In the genomic region with DNA sequence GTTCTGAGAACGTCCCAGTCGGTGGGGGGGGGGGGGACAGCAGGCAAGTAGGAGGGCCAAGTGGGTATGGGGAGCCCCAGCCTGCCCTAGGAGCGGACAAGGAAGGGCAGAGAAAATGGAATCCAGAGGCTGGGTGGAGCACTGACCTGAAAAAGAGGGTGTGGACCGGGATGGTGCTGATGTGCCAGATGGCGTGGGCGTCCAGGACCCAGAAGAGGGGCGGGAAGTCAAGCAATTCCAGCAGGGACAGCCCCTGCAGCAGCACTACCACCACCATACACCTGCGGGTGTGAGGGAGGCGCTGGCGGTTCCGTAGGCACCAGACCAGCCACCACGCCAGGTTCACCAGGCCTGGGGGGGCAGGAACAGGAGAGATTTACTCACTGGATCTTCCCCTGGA, we compare ENCODE assay signal across 19 mouse cellular contexts. TPM values are rescaled to one million over a fixed set of nuclear protein-coding genes. Genes with fewer than 3 reads are reported as not detected.
DNase-seq lines count a peak whose midpoint lies in the region; ATAC-seq and TF ChIP-seq lines count a peak whose summit lies in the region.
"Had no signal": no experiment of that assay in that cellular context is flagged by ENCODE, and none has a peak within 500 bp of the region (broad histone marks: within the 10 kb centered on the region; RNA-seq: fewer than 3 reads in every experiment).

No protein-coding gene starts in this region.

- 77% methylated on average over 12 of the region's 12 CpGs for WGBS in heart, embryonic 13.5 days
- WGBS in heart, embryonic 12.5 days: 76% methylated on average over 12 of the region's 12 CpGs
- 73% methylated on average over 10 of the region's 12 CpGs for WGBS in liver, postnatal 0 days (ENCODE audit: insufficient replicate concordance)
- WGBS in stomach, postnatal 0 days: 71% methylated on average over 9 of the region's 12 CpGs

- 0 out of 2 replicates have a peak overlapping the region, but pooled peaks have one; percentile 0 for H3K9ac ChIP-seq in heart, embryonic 13.5 days
- H3K9ac ChIP-seq in heart, embryonic 12.5 days: no peak overlapping the region
- no peak overlapping the region for H3K9ac ChIP-seq in liver, postnatal 0 days (replicated peaks)
- H3K9ac ChIP-seq in stomach, postnatal 0 days (ENCODE audit: low read length): no peak overlapping the region
- H3K9ac ChIP-seq: hindbrain, embryonic 12.5 days; liver, embryonic 14.5 days; lung, embryonic 14.5 days; midbrain, embryonic 12.5 days; neural tube, embryonic 12.5 days had no signal

- H3K4me3 ChIP-seq in heart, embryonic 13.5 days: no peak overlapping the region
- H3K4me3 ChIP-seq in heart, embryonic 12.5 days: no peak overlapping the region
- no peak overlapping the region for H3K4me3 ChIP-seq in liver, postnatal 0 days (ENCODE audit: low read depth, low read length)
- H3K4me3 ChIP-seq in stomach, postnatal 0 days (ENCODE audit: low read depth, low read length): no peak overlapping the region
- H3K4me3 ChIP-seq: heart, adult 2 months; hindbrain, embryonic 12.5 days; midbrain, embryonic 12.5 days; myocyte; neural tube, embryonic 12.5 days had no signal

- ATAC-seq in heart, embryonic 13.5 days (ENCODE audit: extremely low read depth, insufficient number of reproducible peaks, low FRiP score, low TSS enrichment): no peak
- no peak for ATAC-seq in heart, embryonic 12.5 days (ENCODE audit: insufficient number of reproducible peaks, low FRiP score)
- ATAC-seq in liver, postnatal 0 days: no peak
- no peak for ATAC-seq in stomach, postnatal 0 days (ENCODE audit: low FRiP score, low TSS enrichment)
- ATAC-seq: intestine, embryonic 16.5 days had no signal

- no peak for TF ChIP-seq EP300 in liver, postnatal 0 days (IDR thresholded peaks at IDR 0.05; ENCODE audit: low read depth)
- TF ChIP-seq EP300 in stomach, postnatal 0 days (optimal IDR thresholded peaks at IDR 0.05): no peak

- H3K4me2 ChIP-seq in heart, embryonic 13.5 days: no peak overlapping the region
- no peak overlapping the region for H3K4me2 ChIP-seq in heart, embryonic 12.5 days
- no peak overlapping the region for H3K4me2 ChIP-seq in liver, postnatal 0 days (ENCODE audit: low read depth, low read length)
- no peak overlapping the region for H3K4me2 ChIP-seq in stomach, postnatal 0 days (replicated peaks; ENCODE audit: low read depth)
- H3K4me2 ChIP-seq: hindbrain, embryonic 12.5 days; lung, embryonic 14.5 days; midbrain, embryonic 12.5 days; neural tube, embryonic 12.5 days had no signal

- peak; percentile 15 for DNase-seq in cerebellum, adult 9-10 months
- DNase-seq in cerebellum, postnatal 25 days: no peak
- DNase-seq in liver, postnatal 0 days: peak; percentile 15
- no peak for DNase-seq in liver
- no peak for DNase-seq in stomach, postnatal 0 days (ENCODE audit: low spot score)

- TF ChIP-seq CTCF in liver, postnatal 0 days (IDR thresholded peaks at IDR 0.05; ENCODE audit: low read depth): no peak
- no peak for TF ChIP-seq CTCF in stomach, postnatal 0 days (IDR thresholded peaks at IDR 0.05; ENCODE audit: low read depth)

- H3K36me3 ChIP-seq in heart, embryonic 13.5 days: no peaks in the 10 kb centered on the region
- no peaks in the 10 kb centered on the region for H3K36me3 ChIP-seq in heart, embryonic 12.5 days
- H3K36me3 ChIP-seq in liver, postnatal 0 days (replicated peaks; ENCODE audit: insufficient read depth, low read length): no peaks in the 10 kb centered on the region
- H3K36me3 ChIP-seq in stomach, postnatal 0 days (ENCODE audit: control insufficient read depth, insufficient read depth, low read length): no peaks in the 10 kb centered on the region
- H3K36me3 ChIP-seq: hindbrain, embryonic 12.5 days; midbrain, embryonic 12.5 days; neural tube, embryonic 12.5 days had no signal

- H3K27me3 ChIP-seq in heart, embryonic 13.5 days (replicated peaks): peaks cover 53% of the 10 kb centered on the region
- H3K27me3 ChIP-seq in heart, embryonic 12.5 days (replicated peaks): peaks cover 38% of the 10 kb centered on the region
- H3K27me3 ChIP-seq in liver, postnatal 0 days (ENCODE audit: insufficient read depth, low read length): peaks cover 29% of the 10 kb centered on the region
- peaks cover 4% of the 10 kb centered on the region; the same call in 1 of the 2 replicates for H3K27me3 ChIP-seq in stomach, postnatal 0 days (ENCODE audit: control insufficient read depth, insufficient read depth, low read length)

- no peak overlapping the region for H3K27ac ChIP-seq in heart, embryonic 13.5 days (replicated peaks)
- no peak overlapping the region for H3K27ac ChIP-seq in heart, embryonic 12.5 days (ENCODE audit: poor library complexity, severe bottlenecking)
- H3K27ac ChIP-seq in liver, postnatal 0 days (ENCODE audit: low read depth): no peak overlapping the region
- H3K27ac ChIP-seq in stomach, postnatal 0 days (replicated peaks): peak overlapping the region; percentile 13; the same call in 1 of the 2 replicates
- H3K27ac ChIP-seq: heart, adult 2 months; hindbrain, embryonic 12.5 days; kidney, postnatal 0 days; liver, embryonic 14.5 days; midbrain, embryonic 12.5 days; neural tube, embryonic 12.5 days had no signal

- H3K9me3 ChIP-seq in heart, embryonic 13.5 days: no peaks in the 10 kb centered on the region
- H3K9me3 ChIP-seq in heart, embryonic 12.5 days (replicated peaks): no peaks in the 10 kb centered on the region
- H3K9me3 ChIP-seq in liver, postnatal 0 days (ENCODE audit: low read length): no peaks in the 10 kb centered on the region
- no peaks in the 10 kb centered on the region for H3K9me3 ChIP-seq in stomach, postnatal 0 days (ENCODE audit: control insufficient read depth, low read length)
- H3K9me3 ChIP-seq: hindbrain, embryonic 12.5 days; midbrain, embryonic 12.5 days; neural tube, embryonic 12.5 days had no signal

- H3K4me1 ChIP-seq in heart, embryonic 13.5 days: peaks cover 95% of the 10 kb centered on the region
- peaks cover 92% of the 10 kb centered on the region for H3K4me1 ChIP-seq in heart, embryonic 12.5 days (replicated peaks)
- peaks cover 33% of the 10 kb centered on the region for H3K4me1 ChIP-seq in liver, postnatal 0 days (ENCODE audit: insufficient read depth)
- 0 out of 2 replicates have a peak, but pooled peaks cover 3% of the 10 kb centered on the region for H3K4me1 ChIP-seq in stomach, postnatal 0 days (replicated peaks; ENCODE audit: control insufficient read depth, insufficient read depth)

RNA-seq across cellular contexts. Expression of a gene that starts 3.9 kb away (rescaled TPM):
- polyA plus RNA-seq in heart, embryonic 13.5 days (2015; fragmentation: Nextera tagmentation; extraction: Ambion mirVana): 1.3 and 1.5 TPM in 2 replicates
- 1.7 and 2.0 TPM in 2 replicates for polyA plus RNA-seq in heart, embryonic 12.5 days (2016; fragmentation: Nextera tagmentation; extraction: Ambion mirVana)
- not detected in 2 replicates for polyA plus RNA-seq in liver, postnatal 0 days (2015; fragmentation: Nextera tagmentation; extraction: Ambion mirVana)
- polyA plus RNA-seq in stomach, postnatal 0 days (2015; fragmentation: Nextera tagmentation; extraction: Ambion mirVana): not detected in 2 replicates
- polyA plus RNA-seq: heart, postnatal 0 days; liver, embryonic 14.5 days; lung, embryonic 14.5 days had no signal

RNA-seq across cellular contexts. Expression of a gene that starts 6.5 kb away (rescaled TPM):
- 159 and 184 TPM in 2 replicates for polyA plus RNA-seq in heart, embryonic 13.5 days (2015; fragmentation: Nextera tagmentation; extraction: Ambion mirVana)
- 143 and 152 TPM in 2 replicates for polyA plus RNA-seq in heart, embryonic 12.5 days (2016; fragmentation: Nextera tagmentation; extraction: Ambion mirVana)
- polyA plus RNA-seq in liver, postnatal 0 days (2015; fragmentation: Nextera tagmentation; extraction: Ambion mirVana): 0.26 and 6.0 TPM in 2 replicates
- 0.13 and 0.38 TPM in 2 replicates for polyA plus RNA-seq in stomach, postnatal 0 days (2015; fragmentation: Nextera tagmentation; extraction: Ambion mirVana)
- polyA plus RNA-seq: forebrain, embryonic 14.5 days; lung, embryonic 14.5 days; midbrain, postnatal 0 days had no signal

RNA-seq across cellular contexts. Expression of a gene that starts 10.1 kb away (rescaled TPM):
- 19.0 and 19.1 TPM in 2 replicates for polyA plus RNA-seq in heart, embryonic 13.5 days (2015; fragmentation: Nextera tagmentation; extraction: Ambion mirVana)
- 20.0 and 20.6 TPM in 2 replicates for polyA plus RNA-seq in heart, embryonic 12.5 days (2016; fragmentation: Nextera tagmentation; extraction: Ambion mirVana)
- polyA plus RNA-seq in liver, postnatal 0 days (2015; fragmentation: Nextera tagmentation; extraction: Ambion mirVana): 2.5 and 3.0 TPM in 2 replicates
- polyA plus RNA-seq in stomach, postnatal 0 days (2015; fragmentation: Nextera tagmentation; extraction: Ambion mirVana): 11.0 and 13.4 TPM in 2 replicates

RNA-seq across cellular contexts. Expression of a gene that starts 22.1 kb away (rescaled TPM):
- 48.1 and 49.0 TPM in 2 replicates for polyA plus RNA-seq in heart, embryonic 13.5 days (2015; fragmentation: Nextera tagmentation; extraction: Ambion mirVana)
- 66.7 and 67.1 TPM in 2 replicates for polyA plus RNA-seq in heart, embryonic 12.5 days (2016; fragmentation: Nextera tagmentation; extraction: Ambion mirVana)
- 1.0 and 1.2 TPM in 2 replicates for polyA plus RNA-seq in liver, postnatal 0 days (2015; fragmentation: Nextera tagmentation; extraction: Ambion mirVana)
- polyA plus RNA-seq in stomach, postnatal 0 days (2015; fragmentation: Nextera tagmentation; extraction: Ambion mirVana): 26.9 and 30.7 TPM in 2 replicates

RNA-seq across cellular contexts. Expression of a gene that starts 32.0 kb away (rescaled TPM):
- 37.2 and 43.4 TPM in 2 replicates for polyA plus RNA-seq in heart, embryonic 13.5 days (2015; fragmentation: Nextera tagmentation; extraction: Ambion mirVana)
- 45.2 and 47.6 TPM in 2 replicates for polyA plus RNA-seq in heart, embryonic 12.5 days (2016; fragmentation: Nextera tagmentation; extraction: Ambion mirVana)
- 14.5 and 15.4 TPM in 2 replicates for polyA plus RNA-seq in liver, postnatal 0 days (2015; fragmentation: Nextera tagmentation; extraction: Ambion mirVana)
- polyA plus RNA-seq in stomach, postnatal 0 days (2015; fragmentation: Nextera tagmentation; extraction: Ambion mirVana): 24.9 TPM in 2 replicates

Comparison
In these comparisons a context has a peak if more than half of its experiments do, and no peak if none do; other contexts are left out.
1. DNase-seq: peak in cerebellum, adult 9-10 months (single experiment) and liver, postnatal 0 days (single experiment); none in cerebellum, postnatal 25 days (0 of 2), liver (single experiment) and stomach, postnatal 0 days (single experiment).
2. RNA of a gene that starts 6.5 kb away (polyA plus RNA-seq): 159 to 184 TPM in heart, embryonic 13.5 days and 143 to 152 TPM in heart, embryonic 12.5 days; 0.26 to 6.0 TPM in liver, postnatal 0 days and 0.13 to 0.38 TPM in stomach, postnatal 0 days; every median in the first group is over 10 times any median in the second.